Mouse (Mus musculus) heart, postnatal 10 days (tissue): ENCODE measurements at regions not wholly inside any gene's neighbourhood (a gene's known extent, or its start where the extent isn't known, plus 50 kb on each side); places are given as distances from the start of the nearest gene placed in this dataset.
"Not testable (repeated sequence)": the region's sequence is repeated elsewhere in the genome, so short reads cannot be mapped to it uniquely, and the experiment has no call there.

Source experiments
- DNase-seq, 2 experiments: peaks; one replicate each; pipeline ENCODE4 v3.0.0; 2021
- intact Hi-C: fragments of 180-260 bp; cut with DNase I; formaldehyde crosslinking; loops from one replicate; pipeline ENCODE4 v1.15.1; 2025

DNA sequence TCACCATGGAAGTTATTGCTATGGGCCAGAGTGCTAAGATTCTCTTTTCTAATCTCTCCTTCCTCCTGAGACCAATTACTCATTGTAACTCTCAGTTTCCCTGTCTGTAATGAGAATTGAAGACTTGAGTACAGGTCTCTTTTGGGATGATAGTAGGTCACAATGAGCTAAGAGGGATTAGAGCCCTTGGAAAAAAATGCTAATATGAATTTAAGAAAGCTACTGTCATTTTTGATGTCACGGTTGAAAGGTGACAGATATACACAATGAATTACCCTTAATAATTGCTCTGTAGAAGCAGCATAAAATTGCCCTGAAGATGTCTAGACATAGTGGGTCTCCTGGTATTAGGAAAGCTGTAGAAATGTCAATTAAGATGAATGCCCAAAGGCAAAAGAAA is 178.2 kb downstream of the Kcna4 start:
- no peak for DNase-seq
- intact Hi-C loops = no loop called here

DNA sequence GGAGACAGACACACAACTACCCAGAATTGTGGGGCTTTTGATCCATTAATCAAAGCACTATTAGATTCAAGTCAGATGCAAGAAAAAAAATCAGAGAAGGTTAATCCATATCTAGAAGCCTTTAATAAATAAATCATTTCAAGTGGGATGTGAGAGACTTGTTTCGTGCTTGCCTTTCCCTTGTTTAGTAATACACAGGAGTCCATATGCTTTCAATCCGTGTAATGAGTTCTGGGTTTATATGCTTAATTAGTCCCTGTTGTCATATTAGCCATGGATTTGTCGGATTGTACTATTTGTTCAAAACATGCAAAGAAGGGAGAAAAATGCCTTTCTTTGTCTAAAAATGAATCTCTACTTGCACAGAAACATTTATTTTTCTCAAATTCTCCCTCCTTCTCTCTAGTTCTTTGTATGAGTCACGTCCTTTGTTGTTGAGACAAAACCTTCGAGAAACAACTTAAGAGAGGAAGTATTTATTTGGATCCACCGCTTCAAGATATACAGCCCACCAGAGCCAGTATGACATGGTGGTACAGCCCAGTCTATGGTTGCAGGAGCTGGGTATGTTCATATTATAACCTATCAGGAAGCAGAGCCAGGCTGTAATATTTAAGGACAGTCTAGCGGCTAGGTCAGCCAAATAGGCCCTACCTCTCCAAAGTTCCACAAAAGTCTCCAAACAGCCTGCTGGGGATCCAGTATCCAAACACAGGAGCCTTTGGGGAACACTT is 213.4 kb downstream of the Kcna4 start:
- intact Hi-C loops = no loop called here
- DNase-seq = no peak

- DNase-seq = no peak
- intact Hi-C loops = no loop called here
Observed at GRCm38 (mm10) chr2:107507426-107508167, 217.2 kb downstream of the Kcna4 start.

DNA sequence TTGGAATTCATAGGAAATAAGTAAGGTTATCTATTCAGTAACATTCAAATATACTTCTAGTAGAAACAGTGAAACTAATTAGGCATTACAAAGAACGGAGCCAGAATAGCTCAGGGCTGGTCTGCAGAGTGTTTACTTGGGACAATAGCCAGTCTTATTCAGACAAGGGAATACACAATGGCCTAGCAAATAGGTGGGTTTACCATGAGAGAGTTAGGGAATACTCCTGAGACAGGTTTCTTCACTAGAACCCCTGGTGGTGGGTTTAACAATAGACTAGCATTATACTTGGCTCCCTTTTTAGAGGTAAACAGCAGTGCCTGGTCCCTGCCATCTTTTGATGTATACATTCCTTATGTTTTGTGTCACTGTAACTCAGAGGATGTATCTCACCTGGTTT is 225.0 kb downstream of the Kcna4 start:
- intact Hi-C loops, DNase-seq: not testable (repeated sequence)

DNA sequence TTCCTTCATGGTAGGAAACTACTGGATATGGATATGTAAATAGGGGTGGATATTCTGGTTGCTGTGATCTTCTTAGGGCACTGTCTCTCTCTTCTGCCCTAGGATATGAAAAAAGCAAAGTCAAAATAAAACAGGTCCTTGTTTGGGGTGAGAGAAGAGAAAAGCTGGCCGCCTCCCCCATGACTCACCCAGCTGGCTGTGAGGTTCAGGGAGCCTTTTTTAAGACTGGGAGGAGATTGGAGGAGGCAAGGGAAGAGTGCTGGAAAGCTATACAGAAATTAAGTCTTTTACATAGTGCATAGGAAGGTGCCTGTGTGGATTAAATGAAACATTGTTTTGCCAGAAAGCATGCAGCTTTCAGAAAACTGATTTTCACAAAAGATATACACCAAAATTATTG is 227.7 kb downstream of the Kcna4 start:
- intact Hi-C loops = no loop called here
- no peak for DNase-seq

- DNase-seq = no peak
- intact Hi-C loops = no loop called here
Observed at GRCm38 (mm10) chr2:107518759-107519158, 228.3 kb downstream of the Kcna4 start.

- DNase-seq = peak; percentile 24 to 27
- intact Hi-C loops = no loop called here
Observed at GRCm38 (mm10) chr2:107519326-107519725, 228.9 kb downstream of the Kcna4 start.

DNA sequence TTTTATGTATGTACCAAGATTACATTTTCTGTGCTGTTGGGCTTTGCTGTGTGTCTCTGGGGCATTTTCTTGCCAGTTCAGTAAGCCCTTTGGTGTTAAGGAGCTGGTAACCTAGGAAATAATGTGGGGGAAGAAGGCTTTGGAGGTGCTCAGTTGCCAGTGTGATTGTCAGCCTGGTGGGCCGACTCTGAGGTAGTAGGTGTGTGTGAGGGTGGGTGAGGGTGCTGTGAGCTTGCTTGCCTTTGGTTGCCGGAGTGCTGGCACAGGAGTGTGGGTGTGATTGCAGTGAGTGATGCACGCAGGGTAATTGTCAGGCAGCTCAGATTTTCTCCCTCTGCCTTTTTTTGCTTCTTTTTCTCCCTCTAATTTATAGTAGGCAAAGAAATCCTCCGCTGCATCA is 229.3 kb downstream of the Kcna4 start:
- peak in 1 of 2 experiments; percentile 1 for DNase-seq
- intact Hi-C loops = no loop called here

DNA sequence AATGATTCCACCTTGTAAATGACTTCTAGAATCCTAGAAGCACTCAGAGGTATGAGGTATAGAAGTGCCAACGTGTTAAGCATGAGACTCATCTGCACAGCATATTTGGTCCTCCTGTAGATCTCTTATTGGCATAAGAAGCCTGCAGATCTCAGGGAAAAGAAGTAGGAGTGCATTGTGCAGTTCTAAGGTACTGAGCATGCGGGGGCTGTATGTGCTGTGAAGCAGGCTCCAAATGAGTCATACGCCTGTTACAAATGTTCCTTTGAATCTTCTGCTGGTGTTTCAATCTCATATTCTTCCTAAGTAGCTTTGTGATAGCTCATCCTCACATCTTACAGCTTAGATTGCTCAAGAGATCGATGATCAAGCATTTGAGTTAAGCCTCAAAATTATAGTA is 252.7 kb downstream of the Kcna4 start:
- DNase-seq = no peak
- intact Hi-C loops = no loop called here

- no peak for DNase-seq
- intact Hi-C loops = no loop called here
Observed at GRCm38 (mm10) chr2:107552569-107552968, 262.1 kb downstream of the Kcna4 start.

DNA sequence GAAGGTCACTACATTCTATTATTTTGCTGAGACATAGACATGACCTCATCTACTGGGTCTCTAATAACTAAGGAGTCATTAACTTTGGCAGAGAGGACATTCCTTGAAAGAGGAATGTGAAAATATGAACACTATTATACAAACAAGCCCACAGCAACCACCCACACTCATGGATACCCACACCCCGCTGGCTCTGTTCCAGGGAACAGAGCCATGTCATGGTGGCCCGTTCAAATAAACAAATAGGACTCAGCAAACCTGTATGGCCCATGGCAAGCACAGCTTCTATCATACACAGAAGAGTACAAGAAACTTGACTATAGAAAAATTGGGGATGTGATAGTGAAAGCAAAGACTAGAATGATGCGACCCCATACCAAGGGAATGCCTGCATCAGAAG is 265.8 kb downstream of the Kcna4 start:
- intact Hi-C loops = no loop called here

DNA sequence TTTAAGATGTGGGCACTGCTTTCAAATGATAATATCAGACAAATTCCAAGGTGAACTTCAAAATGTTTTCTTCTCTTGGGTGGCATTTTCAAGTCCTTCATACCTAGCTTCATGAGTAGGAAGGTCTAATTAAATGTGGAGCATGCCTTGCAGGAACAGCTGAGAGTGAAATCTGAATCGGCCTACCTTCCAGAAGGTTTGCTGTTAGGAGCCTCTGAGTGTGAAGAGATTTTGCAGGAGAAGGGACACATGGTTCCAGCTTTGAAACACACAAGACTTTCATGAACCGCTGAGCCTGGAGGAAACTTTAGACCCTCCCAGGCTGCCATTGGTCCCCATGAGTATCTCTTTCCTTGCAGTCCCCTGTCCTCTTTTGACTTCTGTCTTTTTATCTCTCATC is 279.2 kb downstream of the Kcna4 start:
- DNase-seq = no peak
- intact Hi-C loops = no loop called here

More for the DNA sequence above, 265.8 kb downstream of the Kcna4 start:
- no peak for DNase-seq

DNA sequence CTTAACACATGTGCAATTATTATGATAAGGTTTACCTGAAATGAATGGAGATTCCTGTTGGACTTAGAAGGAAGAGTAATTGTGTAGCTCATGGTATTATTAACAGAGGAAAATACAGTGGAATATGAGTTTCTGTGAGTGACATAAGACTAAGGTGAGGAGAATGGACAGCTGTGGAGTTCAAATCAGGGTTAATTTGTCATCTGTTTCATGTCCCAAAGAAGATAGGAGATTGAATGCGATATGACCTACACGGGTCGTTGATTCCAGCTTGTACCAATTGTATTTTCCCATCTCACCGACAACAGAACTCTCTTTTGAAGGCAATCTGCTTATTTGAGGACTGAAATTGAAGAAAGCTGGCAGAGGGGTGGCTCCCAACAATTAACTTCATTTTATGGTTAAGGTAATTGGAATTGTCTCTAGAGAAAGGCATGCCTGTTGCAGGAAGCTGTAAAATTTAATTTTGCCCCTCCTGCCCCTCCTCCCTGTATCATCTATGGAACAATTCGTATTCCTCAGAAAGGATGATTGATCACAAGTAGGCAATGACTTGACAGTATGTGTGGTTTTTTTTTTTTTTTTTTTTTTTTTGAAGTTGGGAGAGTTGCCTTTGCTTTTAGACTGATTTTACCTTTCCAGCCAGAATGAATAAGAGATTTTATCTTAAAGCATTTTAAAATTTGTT is 319.6 kb downstream of the Kcna4 start:
- DNase-seq = no peak
- intact Hi-C loops = no loop called here

DNA sequence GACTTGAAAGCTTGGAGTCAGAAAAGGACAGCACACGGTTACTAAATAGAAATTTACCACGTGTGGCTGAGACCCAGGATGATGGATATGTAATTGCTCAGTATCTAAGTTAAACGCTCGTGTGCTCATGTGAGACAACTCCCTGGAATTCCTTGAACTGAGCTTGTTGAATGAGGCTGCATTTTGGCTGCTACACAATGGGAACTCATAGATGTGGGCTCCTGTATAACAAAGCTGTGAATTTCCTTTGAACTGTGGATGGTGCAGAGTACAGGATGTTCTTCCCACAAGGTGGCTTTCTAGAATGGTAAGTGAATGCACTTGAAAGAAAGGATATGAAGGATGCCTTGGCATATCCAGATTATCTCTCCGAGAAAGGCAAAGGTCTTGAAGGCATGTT is 321.4 kb downstream of the Kcna4 start:
- DNase-seq = no peak
- intact Hi-C loops = no loop called here

DNA sequence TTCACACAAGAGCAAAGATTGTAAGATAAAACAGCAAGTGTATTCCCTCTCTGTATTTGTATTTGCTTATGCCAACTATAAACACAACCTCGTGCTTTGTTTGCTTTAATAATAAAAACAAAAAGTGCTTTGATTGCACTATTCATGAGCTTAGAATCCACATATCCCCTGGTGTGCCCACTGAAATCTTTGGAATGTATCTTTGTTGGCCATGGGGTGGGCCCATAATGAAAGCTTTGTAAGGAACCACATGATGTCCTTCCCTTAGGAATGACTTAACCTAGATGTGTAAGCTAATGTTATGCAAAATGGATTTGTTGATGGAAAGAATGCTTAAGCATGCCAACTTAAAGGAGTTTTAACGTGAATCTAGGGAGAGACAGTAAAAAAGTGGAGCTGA is 321.8 kb downstream of the Kcna4 start:
- intact Hi-C loops = no loop called here
- no peak for DNase-seq

DNA sequence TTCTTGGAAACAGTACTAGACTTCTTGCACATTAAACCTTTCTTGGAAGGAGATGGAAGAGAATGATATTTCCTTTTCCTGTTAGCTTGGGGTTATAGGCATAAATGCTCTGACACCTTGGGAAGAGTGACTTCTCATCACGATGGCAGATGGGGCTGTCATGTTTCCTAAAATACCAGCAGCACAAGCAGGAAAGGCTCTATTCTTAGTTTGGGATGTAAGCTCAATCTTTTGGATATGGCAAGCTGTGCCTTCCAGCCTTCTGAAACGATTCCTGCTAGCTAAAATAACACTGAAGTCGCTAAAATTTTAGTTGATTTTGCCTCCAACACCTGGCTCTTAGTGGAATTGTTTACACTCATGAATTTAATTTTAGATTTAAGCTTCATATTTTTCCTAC is 324.3 kb downstream of the Kcna4 start:
- DNase-seq = peak; percentile 3 to 32
- intact Hi-C loops = no loop called here

DNA sequence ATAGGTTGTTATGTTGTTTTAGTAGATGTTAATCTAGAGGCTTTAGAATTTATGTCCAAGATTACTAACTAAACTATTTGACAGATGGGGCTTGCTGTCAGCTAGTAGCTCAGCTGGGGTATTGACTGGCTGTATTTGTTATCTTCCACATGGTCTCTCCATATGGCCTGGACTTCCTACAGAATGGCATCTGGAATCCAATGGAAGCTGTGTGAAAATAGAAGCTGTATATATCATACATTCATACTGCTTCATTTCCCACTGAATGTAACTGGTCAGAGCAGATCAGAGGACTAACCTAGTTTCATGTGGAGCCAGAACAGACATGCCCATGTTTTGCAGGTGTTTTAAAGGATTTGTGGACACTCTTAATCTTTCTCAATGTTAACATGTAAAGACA is 337.0 kb downstream of the Kcna4 start:
- intact Hi-C loops = no loop called here
- DNase-seq = no peak

DNA sequence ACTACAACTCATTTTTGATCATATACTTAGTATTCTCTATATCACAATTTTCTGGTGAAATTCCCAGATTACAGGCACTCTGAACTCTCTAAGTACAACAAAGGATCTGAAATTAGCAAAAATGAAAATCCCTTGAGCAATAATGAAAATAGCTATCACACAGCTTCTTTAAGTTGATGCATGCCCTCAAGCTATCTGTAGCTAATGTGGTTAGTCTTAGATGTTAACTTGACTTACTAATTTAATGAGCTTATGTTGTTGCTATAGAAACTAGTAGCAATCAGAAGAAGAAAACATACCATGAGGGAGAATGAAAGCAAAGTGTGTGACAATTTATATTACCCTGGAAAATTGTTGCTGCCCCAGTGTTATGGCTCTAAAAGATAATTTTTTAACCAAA is 368.7 kb downstream of the Kcna4 start:
- intact Hi-C loops = no loop called here
- no peak for DNase-seq
